Mouse (Mus musculus) bone marrow, adult 2 months (tissue): ENCODE results near the gene Cavin1.

Source experiments
- CTCF ChIP-seq: fragments of 200-500 bp; IDR thresholded peaks from 2 replicates; pipeline ENCODE4 v1.5.1; 2011; ENCODE audit warnings: low read length, control low read depth; ENCODE audit not compliant: control insufficient read depth, insufficient read depth
- POLR2A ChIP-seq: fragments of 200-500 bp; IDR thresholded peaks from 2 replicates; pipeline ENCODE4 v1.6.1; 2011; ENCODE audit warnings: low read depth, mild to moderate bottlenecking, control low read depth, low read length, borderline replicate concordance; ENCODE audit not compliant: control insufficient read depth

DNA sequence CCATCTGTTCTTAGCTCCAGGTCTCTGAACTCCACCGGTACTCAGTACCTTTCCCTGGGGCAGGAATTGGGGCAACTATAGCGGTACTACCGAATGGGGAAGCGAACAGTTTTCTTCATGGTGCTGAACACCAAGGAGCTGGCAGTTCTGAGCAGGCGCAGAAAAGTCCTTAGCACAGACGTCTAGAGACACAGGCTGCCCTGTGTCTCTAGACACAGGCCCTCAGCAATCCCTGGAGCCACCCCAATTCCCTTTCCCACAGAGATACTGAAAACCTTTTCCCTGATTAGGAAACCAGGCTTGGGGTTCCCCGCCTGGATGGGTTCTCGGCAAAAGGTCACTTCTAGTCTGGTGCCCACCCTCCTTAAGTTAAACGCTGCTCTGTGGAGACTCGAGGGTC, 768 bp upstream of the Cavin1 start:
- TF ChIP-seq CTCF (no peak), POLR2A (no peak)
